Mouse (Mus musculus) midbrain, embryonic 11.5 days (tissue): ENCODE measurements around the gene Mageb5. TPM values are rescaled to one million over a fixed set of nuclear protein-coding genes. Genes with fewer than 3 reads are reported as not detected.
"Not testable (repeated sequence)": the region's sequence is repeated elsewhere in the genome, so short reads cannot be mapped to it uniquely, and the experiment has no call there.

Experiments used
- ATAC-seq: fragments of 200-750 bp; cut with Nextera tagmentation; 2 replicates; pipeline ENCODE4 v1.8.0; 2017; ENCODE audit warnings: moderate TSS enrichment, moderate library complexity; ENCODE audit not compliant: low FRiP score
- DNase-seq: peaks from one replicate; pipeline ENCODE4 v3.0.0; 2015; ENCODE audit warnings: low spot score; ENCODE audit errors: missing footprints
- H3K27ac ChIP-seq: fragments of 300-500 bp; sonication (generic); 2 replicates; pipeline ENCODE4 v1.5.1; 2014; ENCODE audit warnings: low read depth, low read length
- H3K27me3 ChIP-seq: fragments of 300-500 bp; sonication (generic); 2 replicates; pipeline ENCODE4 v1.6.1; 2014; ENCODE audit warnings: mild to moderate bottlenecking, low read length, moderate library complexity, mixed read lengths; ENCODE audit not compliant: control insufficient read depth, insufficient read depth
- H3K36me3 ChIP-seq: fragments of 300-500 bp; sonication (generic); 2 replicates; pipeline ENCODE4 v1.6.1; 2014; ENCODE audit warnings: mild to moderate bottlenecking, low read length, moderate library complexity, mixed read lengths; ENCODE audit not compliant: control insufficient read depth, insufficient read depth
- H3K4me1 ChIP-seq: fragments of 300-500 bp; sonication (generic); 2 replicates; pipeline ENCODE4 v1.6.1; 2014; ENCODE audit warnings: low read length; ENCODE audit not compliant: control insufficient read depth, insufficient read depth
- H3K4me2 ChIP-seq: fragments of 300-500 bp; sonication (generic); 2 replicates; pipeline ENCODE4 v1.6.1; 2014; ENCODE audit warnings: mild to moderate bottlenecking, moderate library complexity
- H3K4me3 ChIP-seq: fragments of 300-500 bp; sonication (generic); 2 replicates; pipeline ENCODE4 v1.5.1; 2014; ENCODE audit warnings: low read depth, low read length
- H3K9ac ChIP-seq: fragments of 300-500 bp; sonication (generic); 2 replicates; pipeline ENCODE4 v1.6.1; 2014; ENCODE audit warnings: low read length
- H3K9me3 ChIP-seq: fragments of 300-500 bp; sonication (generic); 2 replicates; pipeline ENCODE4 v1.6.1; 2016; ENCODE audit warnings: low read length; ENCODE audit not compliant: control insufficient read depth
- WGBS: fragments of 180-500 bp; shearing (Covaris S2); extraction: QIAGEN DNeasy Blood & Tissue Kit; methylation state at CpG from one replicate; pipeline ENCODE4 v1.1.7; 2014; 5-methylcytosine and 5-hydroxymethylcytosine counted together
- polyA plus RNA-seq: library from polyadenylated mRNA; unstranded; fragments of >200 nt; fragmentation: Nextera tagmentation; extraction: Ambion mirVana; gene quantifications from 2 replicates; pipeline ENCODE4 v1.2.1, GENCODE M21; 2014

Gene Mageb5
- polyA plus RNA-seq = not detected in 2 replicates

DNA sequence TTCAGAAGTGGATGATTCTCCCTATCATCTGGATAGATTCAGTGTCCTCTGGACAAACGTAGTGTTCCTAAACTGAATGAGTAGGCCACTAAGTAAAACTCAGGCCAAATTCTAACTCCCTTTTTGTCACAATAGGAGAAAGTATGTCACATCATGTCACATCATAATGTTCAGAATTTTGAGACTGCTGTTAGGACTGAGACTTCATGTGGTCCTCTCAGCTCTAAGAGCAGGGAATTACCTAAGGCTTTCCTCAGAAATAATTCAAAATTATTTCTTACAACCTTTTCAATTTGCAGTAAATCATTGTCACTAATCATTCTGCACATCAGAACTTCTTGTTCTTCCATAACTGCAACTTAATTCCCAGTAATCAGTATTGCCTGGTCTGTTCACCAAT lies at the start of gene Mageb5:
Mageb5 (minus strand) TSS at position 101 of the 400 bp plus-strand sequence.
- not testable (repeated sequence) for H3K9ac ChIP-seq, H3K4me2 ChIP-seq, H3K27ac ChIP-seq, ATAC-seq, H3K4me3 ChIP-seq, H3K36me3 ChIP-seq, H3K4me1 ChIP-seq, H3K27me3 ChIP-seq, H3K9me3 ChIP-seq, DNase-seq
- WGBS = 86% methylated on average over 1 of the region's 1 CpGs

DNA sequence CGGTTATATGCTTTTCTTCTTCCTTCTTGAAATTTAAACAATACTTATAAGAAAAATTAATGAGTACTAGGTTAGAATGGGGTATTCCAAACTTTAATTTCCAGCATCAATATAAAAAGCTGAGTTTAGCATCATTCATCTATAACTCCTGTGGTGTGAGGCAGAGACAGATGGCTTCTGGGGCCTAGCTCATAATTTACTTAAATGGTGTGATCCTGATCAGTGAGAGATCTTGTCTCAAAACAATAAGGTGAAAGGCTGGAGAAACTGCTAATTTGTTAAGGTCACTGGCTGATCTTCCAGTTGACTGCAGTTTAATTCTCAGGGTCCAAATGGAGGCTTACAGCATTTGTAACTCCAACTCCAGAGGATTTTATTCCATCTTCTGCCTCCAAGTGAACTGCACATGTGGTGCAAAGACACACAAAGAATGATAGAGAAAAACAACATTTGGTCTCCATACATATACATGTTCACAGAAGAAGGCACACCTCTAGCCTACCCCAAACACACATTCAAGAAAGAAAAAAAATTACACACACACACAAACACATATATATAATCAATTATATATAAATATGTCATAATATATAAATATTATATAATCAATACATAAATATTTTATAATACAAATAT lies 23.1 kb downstream of the Mageb5 start:
- H3K4me3 ChIP-seq = not testable (repeated sequence)

More for the DNA sequence above, 23.1 kb downstream of the Mageb5 start:
- not testable (repeated sequence) for H3K9ac ChIP-seq, H3K27me3 ChIP-seq, DNase-seq, ATAC-seq, H3K36me3 ChIP-seq, H3K4me2 ChIP-seq, H3K9me3 ChIP-seq, H3K4me1 ChIP-seq, H3K27ac ChIP-seq
- no CpG with 5 or more reads among the region's 1 CpGs for WGBS

Other genes with a start within 250 kb of the Mageb5 start
- gene 1700084M14Rik, start 207.1 kb downstream of the Mageb5 start, polyA plus RNA-seq = not detected in 2 replicates
- gene Gm14781, start 150.8 kb downstream of the Mageb5 start, polyA plus RNA-seq = not detected in 2 replicates
- not detected in 2 replicates for gene Mageb1, start 233.3 kb upstream of the Mageb5 start, polyA plus RNA-seq